Mouse (Mus musculus): ENCODE data around the gene Znhit6.

DNA sequence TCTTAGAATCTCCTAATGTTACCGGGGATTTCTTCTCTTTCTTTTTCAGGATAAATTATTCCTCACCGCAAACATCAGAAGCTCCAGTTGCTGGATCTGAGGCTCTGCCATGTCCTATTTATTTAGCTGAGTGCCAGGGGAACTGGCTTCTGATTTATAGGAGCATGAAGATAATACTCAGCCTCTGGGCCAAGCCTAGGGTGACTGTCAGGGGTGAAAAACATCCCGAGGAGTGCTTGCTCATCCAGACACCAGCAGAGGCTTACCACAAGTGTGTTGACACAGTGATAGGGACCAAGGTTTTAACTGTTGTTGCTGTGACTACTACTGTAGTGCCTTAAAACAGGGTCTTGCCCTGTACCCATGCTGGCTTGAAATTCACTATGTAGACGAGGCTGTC, 64.6 kb downstream of the Znhit6 start:
- TF ChIP-seq NELFE (IDR thresholded peaks at IDR 0.05; ENCODE audit: low read depth, low read length) (no peak), CHD2 (IDR thresholded peaks at IDR 0.05; ENCODE audit: low read length) (no peak), CTCF (conservative IDR thresholded peaks at IDR 0.05 in 1 of 2, IDR thresholded peaks at IDR 0.05 in 1 of 2; ENCODE audit: low read depth in 2 of 2, low read length in 2 of 2) (no peak), POLR2A (IDR thresholded peaks at IDR 0.05; ENCODE audit: low read depth, low read length) (no peak), EP300 (IDR thresholded peaks at IDR 0.05; ENCODE audit: low read length) (no peak), BHLHE40 (IDR thresholded peaks at IDR 0.05; ENCODE audit: low read depth, low read length) (no peak), MAZ (IDR thresholded peaks at IDR 0.05; ENCODE audit: low read depth, low read length) (no peak), MXI1 (IDR thresholded peaks at IDR 0.05; ENCODE audit: low read depth, low read length) (no peak), GABPA (IDR thresholded peaks at IDR 0.05; ENCODE audit: insufficient replicate concordance, low read depth, low read length) (no peak), RCOR1 (conservative IDR thresholded peaks at IDR 0.05; ENCODE audit: low read depth, low read length) (no peak), RAD21 (IDR thresholded peaks at IDR 0.05; ENCODE audit: low read depth, low read length) (no peak), USF1 (IDR thresholded peaks at IDR 0.05; ENCODE audit: low read depth, low read length) (no peak), ZKSCAN1 (IDR thresholded peaks at IDR 0.05; ENCODE audit: borderline replicate concordance, low read depth, low read length) (no peak), ZMIZ1 (IDR thresholded peaks at IDR 0.05; ENCODE audit: low read depth, low read length) (no peak)
